Mouse (Mus musculus) neural tube, embryonic 15.5 days (tissue): ENCODE results near the gene Senp6. TPM values are rescaled to one million over a fixed set of nuclear protein-coding genes. Genes with fewer than 3 reads are reported as not detected.

ENCODE experiments used
- ATAC-seq: fragments of 200-750 bp; cut with Nextera tagmentation; 2 replicates; pipeline ENCODE4 v1.8.0; 2017; ENCODE audit warnings: mild to moderate bottlenecking, moderate TSS enrichment, moderate library complexity; ENCODE audit not compliant: low FRiP score
- H3K27ac ChIP-seq: fragments of 300-500 bp; sonication (generic); replicated peaks from 2 replicates; pipeline ENCODE4 v1.5.1; 2015; ENCODE audit warnings: mild to moderate bottlenecking, inconsistent platforms
- H3K27me3 ChIP-seq: fragments of 300-500 bp; sonication (generic); replicated peaks from 2 replicates; pipeline ENCODE4 v1.6.1; 2015; ENCODE audit warnings: inconsistent platforms
- H3K36me3 ChIP-seq: fragments of 300-500 bp; sonication (generic); 2 replicates; pipeline ENCODE4 v1.6.1; 2015; ENCODE audit warnings: inconsistent platforms
- H3K4me1 ChIP-seq: fragments of 300-500 bp; sonication (generic); 2 replicates; pipeline ENCODE4 v1.6.1; 2015; ENCODE audit warnings: inconsistent platforms
- H3K4me2 ChIP-seq: fragments of 300-500 bp; sonication (generic); 2 replicates; pipeline ENCODE4 v1.6.1; 2015; ENCODE audit warnings: inconsistent platforms, mild to moderate bottlenecking, moderate library complexity
- H3K4me3 ChIP-seq: fragments of 300-500 bp; sonication (generic); replicated peaks from 2 replicates; pipeline ENCODE4 v1.5.1; 2015; ENCODE audit warnings: mild to moderate bottlenecking, inconsistent platforms
- H3K9ac ChIP-seq: fragments of 300-500 bp; sonication (generic); replicated peaks from 2 replicates; pipeline ENCODE4 v1.6.1; 2015; ENCODE audit warnings: mild to moderate bottlenecking, inconsistent platforms
- H3K9me3 ChIP-seq: fragments of 300-500 bp; sonication (generic); replicated peaks from 2 replicates; pipeline ENCODE4 v1.6.1; 2016; ENCODE audit warnings: inconsistent platforms
- WGBS: fragments of 180-500 bp; shearing (Covaris S2); methylation state at CpG from one replicate; pipeline ENCODE4 v1.1.7; 2015; ENCODE audit warnings: mixed read lengths; 5-methylcytosine and 5-hydroxymethylcytosine counted together
- polyA plus RNA-seq: library from polyadenylated mRNA; unstranded; fragments of >200 nt; fragmentation: Nextera tagmentation; extraction: Ambion mirVana; gene quantifications from 2 replicates; pipeline ENCODE4 v1.2.1, GENCODE M21; 2015

The Senp6 gene
- polyA plus RNA-seq, 1 experiment from 2014 or later: 46.6 TPM

GRCm38 (mm10) chr9:80178670-80179069 lies 112.0 kb downstream of the Senp6 start:
- Histone ChIP-seq H3K27me3 (no peaks in the 10 kb centered on the region), H3K4me1 (peaks cover 1% of the 10 kb centered on the region), H3K9me3 (no peaks in the 10 kb centered on the region), H3K27ac (no peak overlapping the region), H3K4me2 (no peak overlapping the region), H3K9ac (no peak overlapping the region), H3K36me3 (no peaks in the 10 kb centered on the region), H3K4me3 (no peak overlapping the region)
- ATAC-seq: peak; percentile 49; the same call in 1 of the 2 replicates
- WGBS: 76% methylated on average over 2 of the region's 2 CpGs

- no peaks in the 10 kb centered on the region for H3K27me3 ChIP-seq
- H3K9ac ChIP-seq: no peak overlapping the region
- WGBS: 86% methylated on average over 4 of the region's 4 CpGs
- H3K4me1 ChIP-seq: no peaks in the 10 kb centered on the region
- H3K4me2 ChIP-seq: no peak overlapping the region
- H3K4me3 ChIP-seq: no peak overlapping the region
- H3K36me3 ChIP-seq: no peaks in the 10 kb centered on the region
- no peak overlapping the region for H3K27ac ChIP-seq
- no peak for ATAC-seq
- H3K9me3 ChIP-seq: no peaks in the 10 kb centered on the region
These were observed 113.0 kb downstream of the Senp6 start for GRCm38 (mm10) chr9:80179688-80180087.

GRCm38 (mm10) chr9:80180771-80181170 lies 114.1 kb downstream of the Senp6 start:
- ATAC-seq: no peak
- no peak overlapping the region for H3K27ac ChIP-seq
- no peak overlapping the region for H3K4me2 ChIP-seq
- no peaks in the 10 kb centered on the region for H3K36me3 ChIP-seq
- no peak overlapping the region for H3K9ac ChIP-seq
- H3K9me3 ChIP-seq: no peaks in the 10 kb centered on the region
- H3K4me3 ChIP-seq: no peak overlapping the region
- H3K27me3 ChIP-seq: no peaks in the 10 kb centered on the region
- 87% methylated on average over 5 of the region's 5 CpGs for WGBS
- H3K4me1 ChIP-seq: no peaks in the 10 kb centered on the region

GRCm38 (mm10) chr9:80181692-80182091 lies 115.0 kb downstream of the Senp6 start:
- no peak overlapping the region for H3K9ac ChIP-seq
- H3K4me2 ChIP-seq: no peak overlapping the region
- 90% methylated on average over 1 of the region's 1 CpGs for WGBS
- H3K27ac ChIP-seq: no peak overlapping the region
- H3K27me3 ChIP-seq: no peaks in the 10 kb centered on the region
- no peaks in the 10 kb centered on the region for H3K9me3 ChIP-seq
- no peak for ATAC-seq
- H3K4me3 ChIP-seq: no peak overlapping the region
- H3K4me1 ChIP-seq: no peaks in the 10 kb centered on the region
- no peaks in the 10 kb centered on the region for H3K36me3 ChIP-seq

- Histone ChIP-seq H3K27me3 (no peaks in the 10 kb centered on the region), H3K4me2 (no peak overlapping the region), H3K4me1 (no peaks in the 10 kb centered on the region), H3K36me3 (no peaks in the 10 kb centered on the region), H3K4me3 (no peak overlapping the region), H3K9me3 (no peaks in the 10 kb centered on the region), H3K27ac (no peak overlapping the region), H3K9ac (no peak overlapping the region)
- ATAC-seq: no peak
- 53% methylated on average over 5 of the region's 5 CpGs for WGBS
These were observed 117.4 kb downstream of the Senp6 start for GRCm38 (mm10) chr9:80184138-80184537.

- no peaks in the 10 kb centered on the region for H3K4me1 ChIP-seq
- no peaks in the 10 kb centered on the region for H3K9me3 ChIP-seq
- no peaks in the 10 kb centered on the region for H3K36me3 ChIP-seq
- H3K27ac ChIP-seq: no peak overlapping the region
- H3K27me3 ChIP-seq: no peaks in the 10 kb centered on the region
- no peak overlapping the region for H3K9ac ChIP-seq
- H3K4me2 ChIP-seq: no peak overlapping the region
- WGBS: 53% methylated on average over 3 of the region's 3 CpGs
- no peak overlapping the region for H3K4me3 ChIP-seq
- ATAC-seq: no peak
These were observed 119.0 kb downstream of the Senp6 start for GRCm38 (mm10) chr9:80185737-80186136.

GRCm38 (mm10) chr9:80186693-80187092 lies 120.0 kb downstream of the Senp6 start:
- no peak for ATAC-seq
- H3K4me1 ChIP-seq: no peaks in the 10 kb centered on the region
- H3K27ac ChIP-seq: no peak overlapping the region
- no peaks in the 10 kb centered on the region for H3K36me3 ChIP-seq
- no peaks in the 10 kb centered on the region for H3K9me3 ChIP-seq
- H3K27me3 ChIP-seq: no peaks in the 10 kb centered on the region
- no peak overlapping the region for H3K9ac ChIP-seq
- no peak overlapping the region for H3K4me3 ChIP-seq
- WGBS: 85% methylated on average over 8 of the region's 8 CpGs
- no peak overlapping the region for H3K4me2 ChIP-seq

GRCm38 (mm10) chr9:80188324-80188893 lies 121.7 kb downstream of the Senp6 start:
- Histone ChIP-seq H3K4me2 (no peak overlapping the region), H3K4me3 (no peak overlapping the region), H3K9me3 (no peaks in the 10 kb centered on the region), H3K27ac (no peak overlapping the region), H3K36me3 (no peaks in the 10 kb centered on the region), H3K27me3 (no peaks in the 10 kb centered on the region), H3K9ac (no peak overlapping the region), H3K4me1 (no peaks in the 10 kb centered on the region)
- ATAC-seq: no peak
- WGBS: 53% methylated on average over 5 of the region's 5 CpGs

- H3K9ac ChIP-seq: no peak overlapping the region
- 68% methylated on average over 6 of the region's 6 CpGs for WGBS
- H3K27me3 ChIP-seq: no peaks in the 10 kb centered on the region
- H3K36me3 ChIP-seq: no peaks in the 10 kb centered on the region
- H3K4me1 ChIP-seq: no peaks in the 10 kb centered on the region
- no peak overlapping the region for H3K4me2 ChIP-seq
- no peak overlapping the region for H3K4me3 ChIP-seq
- H3K27ac ChIP-seq: no peak overlapping the region
- no peak for ATAC-seq
- H3K9me3 ChIP-seq: no peaks in the 10 kb centered on the region
These were observed 124.5 kb downstream of the Senp6 start for GRCm38 (mm10) chr9:80191240-80191639.

- WGBS: 86% methylated on average over 10 of the region's 10 CpGs
- H3K4me3 ChIP-seq: no peak overlapping the region
- H3K9ac ChIP-seq: no peak overlapping the region
- no peaks in the 10 kb centered on the region for H3K36me3 ChIP-seq
- H3K4me2 ChIP-seq: no peak overlapping the region
- H3K4me1 ChIP-seq: peaks cover 6% of the 10 kb centered on the region
- H3K27ac ChIP-seq: no peak overlapping the region
- H3K9me3 ChIP-seq: no peaks in the 10 kb centered on the region
- H3K27me3 ChIP-seq: no peaks in the 10 kb centered on the region
- no peak for ATAC-seq
These were observed 125.6 kb downstream of the Senp6 start for GRCm38 (mm10) chr9:80192324-80192723.

- Histone ChIP-seq H3K4me2 (no peak overlapping the region), H3K4me3 (no peak overlapping the region), H3K27me3 (no peaks in the 10 kb centered on the region), H3K9ac (no peak overlapping the region), H3K27ac (no peak overlapping the region), H3K36me3 (no peaks in the 10 kb centered on the region), H3K9me3 (no peaks in the 10 kb centered on the region), H3K4me1 (peaks cover 9% of the 10 kb centered on the region)
- WGBS: 74% methylated on average over 6 of the region's 6 CpGs
- no peak for ATAC-seq
These were observed 127.7 kb downstream of the Senp6 start for GRCm38 (mm10) chr9:80194446-80194845.
